Mouse (Mus musculus) erythroblast, embryonic 14.5 days (primary cell): ENCODE results near the gene Dus2.

Source experiments
- GATA1 ChIP-seq: IDR thresholded peaks from 2 replicates; pipeline ENCODE4 v1.6.1; 2012; ENCODE audit warnings: low read length, inconsistent platforms, mixed read lengths
- TAL1 ChIP-seq: IDR thresholded peaks from 3 replicates; pipeline ENCODE4 v1.6.1; 2012; ENCODE audit warnings: low read length, inconsistent platforms, mixed read lengths

- TF ChIP-seq TAL1 (no peak), GATA1 (no peak)
Observed at GRCm38 (mm10) chr8:106075161-106075862, 84.2 kb downstream of the Dus2 start.
